Mouse (Mus musculus) liver, embryonic 16.5 days (tissue): ENCODE results near the gene Klhl26. TPM values are rescaled to one million over a fixed set of nuclear protein-coding genes. Genes with fewer than 3 reads are reported as not detected.

Experiments
- ATAC-seq: fragments of 200-750 bp; cut with Nextera tagmentation; 2 replicates; pipeline ENCODE4 v1.8.0; 2017; ENCODE audit warnings: low read depth, mild to moderate bottlenecking, moderate number of reproducible peaks, moderate library complexity
- H3K27ac ChIP-seq: fragments of 300-500 bp; sonication (generic); 2 replicates; pipeline ENCODE4 v1.5.1; 2014; ENCODE audit warnings: mild to moderate bottlenecking, low read length
- H3K27me3 ChIP-seq: fragments of 300-500 bp; sonication (generic); 2 replicates; pipeline ENCODE4 v1.6.1; 2014; ENCODE audit warnings: low read depth, low read length, mixed read lengths; ENCODE audit not compliant: control insufficient read depth, insufficient read depth
- H3K36me3 ChIP-seq: fragments of 300-500 bp; sonication (generic); 2 replicates; pipeline ENCODE4 v1.6.1; 2014; ENCODE audit warnings: mild to moderate bottlenecking; ENCODE audit not compliant: control insufficient read depth, insufficient read depth
- H3K4me1 ChIP-seq: fragments of 300-500 bp; sonication (generic); 2 replicates; pipeline ENCODE4 v1.6.1; 2014; ENCODE audit warnings: low read depth, low read length, mixed read lengths; ENCODE audit not compliant: control insufficient read depth
- H3K4me2 ChIP-seq: fragments of 300-500 bp; sonication (generic); 2 replicates; pipeline ENCODE4 v1.6.1; 2014; ENCODE audit warnings: low read depth, low read length, mixed read lengths
- H3K4me3 ChIP-seq: fragments of 300-500 bp; sonication (generic); 2 replicates; pipeline ENCODE4 v1.5.1; 2014; ENCODE audit warnings: low read depth, mild to moderate bottlenecking, low read length
- H3K9ac ChIP-seq: fragments of 300-500 bp; sonication (generic); 2 replicates; pipeline ENCODE4 v1.6.1; 2014; ENCODE audit warnings: low read depth, low read length
- H3K9me3 ChIP-seq: fragments of 300-500 bp; sonication (generic); replicated peaks from 2 replicates; pipeline ENCODE4 v1.6.1; 2016; ENCODE audit warnings: low read length; ENCODE audit not compliant: control insufficient read depth
- WGBS: fragments of 180-500 bp; shearing (Covaris S2); extraction: QIAGEN DNeasy Blood & Tissue Kit; methylation state at CpG from one replicate; pipeline ENCODE4 v1.1.7; 2014; ENCODE audit not compliant: insufficient replicate concordance; 5-methylcytosine and 5-hydroxymethylcytosine counted together
- polyA plus RNA-seq: library from polyadenylated mRNA; unstranded; fragments of >200 nt; fragmentation: Nextera tagmentation; extraction: Ambion mirVana; gene quantifications from 2 replicates; pipeline ENCODE4 v1.2.1, GENCODE M21; 2015

Gene Klhl26
- polyA plus RNA-seq, result 5.6 and 7.1 TPM in 2 replicates

- Histone ChIP-seq H3K9ac (peak within 1 kb of the TSS; percentile 97), H3K9me3 (no peaks in the 10 kb centered on the region), H3K27ac (peak within 1 kb of the TSS; percentile 84), H3K36me3 (no peaks in the 10 kb centered on the region), H3K4me1 (peaks cover 26% of the 10 kb centered on the region), H3K4me3 (peak within 1 kb of the TSS; percentile 80), H3K27me3 (peaks cover 13% of the 10 kb centered on the region), H3K4me2 (peak within 1 kb of the TSS; percentile 90)
- ATAC-seq, result peak; percentile 90
- under 1% methylated on average over 53 of the region's 53 CpGs for WGBS
Observed at GRCm38 (mm10) chr8:70476333-70477268, at the start of gene Klhl26. Gene Klhl26 (minus strand): TSS chr8:70476968.

DNA sequence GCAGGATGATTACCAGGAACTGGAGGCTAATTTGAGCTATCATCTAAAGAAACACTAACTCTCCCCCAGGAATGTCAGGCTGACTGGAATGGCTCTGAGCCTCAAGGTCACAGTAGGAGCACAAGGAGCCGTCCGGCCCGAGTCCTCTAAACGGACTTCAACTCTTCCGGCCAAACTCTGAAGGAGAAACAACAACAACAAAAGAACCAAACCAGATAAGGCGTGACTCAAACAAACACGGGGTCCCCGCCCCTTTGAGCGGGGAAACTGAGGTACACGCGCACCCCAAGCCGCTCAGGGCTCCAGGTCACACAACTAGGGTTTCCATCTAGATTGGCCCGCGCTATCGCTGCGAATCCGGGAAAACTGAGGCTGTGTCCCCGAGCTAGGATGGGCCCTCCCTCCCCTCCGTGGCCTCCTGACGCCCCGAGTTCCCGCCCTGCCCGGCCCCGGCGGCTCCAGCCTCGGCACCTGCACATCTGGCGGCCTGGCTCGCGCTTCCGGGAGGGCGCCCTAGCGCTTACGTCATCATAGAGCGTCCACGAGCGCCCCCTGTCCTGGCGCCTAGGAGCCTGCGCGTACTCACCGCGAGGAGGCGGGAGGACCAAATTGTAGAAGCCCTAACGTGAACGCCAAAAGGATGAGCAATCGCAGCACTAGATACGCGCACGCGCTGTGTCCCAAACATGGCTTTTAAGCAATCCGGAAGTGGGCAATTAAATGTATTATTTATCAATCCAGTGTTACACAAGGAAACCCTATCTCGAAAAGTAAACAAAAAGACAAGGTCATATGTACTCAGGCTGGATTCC is 46.0 kb upstream of the Klhl26 start:
- H3K27ac ChIP-seq, result peak overlapping the region; percentile 92
- no peaks in the 10 kb centered on the region for H3K27me3 ChIP-seq
- under 1% methylated on average over 51 of the region's 51 CpGs for WGBS
- H3K9ac ChIP-seq, result peak overlapping the region; percentile 89
- H3K9me3 ChIP-seq, result no peaks in the 10 kb centered on the region
- peak overlapping the region; percentile 86 for H3K4me2 ChIP-seq
- peak overlapping the region; percentile 84 for H3K4me3 ChIP-seq
- H3K36me3 ChIP-seq, result peaks cover 7% of the 10 kb centered on the region
- H3K4me1 ChIP-seq, result peaks cover 24% of the 10 kb centered on the region
- ATAC-seq, result peak; percentile 83

- H3K27me3 ChIP-seq, result no peaks in the 10 kb centered on the region
- H3K4me1 ChIP-seq, result peaks cover 14% of the 10 kb centered on the region
- peaks cover 7% of the 10 kb centered on the region for H3K36me3 ChIP-seq
- no peaks in the 10 kb centered on the region for H3K9me3 ChIP-seq
- ATAC-seq, result no peak
- WGBS, result 40% methylated on average over 2 of the region's 2 CpGs
- no peak overlapping the region for H3K4me3 ChIP-seq
- no peak overlapping the region for H3K4me2 ChIP-seq
- no peak overlapping the region for H3K27ac ChIP-seq
- no peak overlapping the region for H3K9ac ChIP-seq
Observed at GRCm38 (mm10) chr8:70519606-70520005, 42.8 kb upstream of the Klhl26 start.

DNA sequence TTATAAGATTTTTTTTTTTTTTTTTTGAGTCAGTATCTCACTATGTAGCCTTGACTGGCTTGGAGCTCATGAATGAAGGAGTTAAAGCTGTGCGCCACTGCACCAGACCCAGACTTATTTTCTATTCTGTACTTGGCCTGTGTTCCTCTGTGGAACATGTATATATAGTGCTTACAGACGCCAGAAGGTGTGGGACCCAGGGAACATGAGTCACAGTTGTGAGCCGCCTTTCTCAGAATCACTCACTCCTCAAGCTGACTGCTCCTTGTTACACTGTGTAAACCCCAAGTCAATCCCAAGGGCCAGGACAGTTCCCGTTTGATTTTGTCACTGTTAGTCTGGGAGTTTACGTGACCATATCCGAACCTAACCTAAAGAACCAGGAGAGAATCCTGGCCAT is 42.3 kb upstream of the Klhl26 start:
- 75% methylated on average over 6 of the region's 6 CpGs for WGBS
- H3K36me3 ChIP-seq, result peaks cover 11% of the 10 kb centered on the region
- H3K4me1 ChIP-seq, result peaks cover 14% of the 10 kb centered on the region
- H3K4me3 ChIP-seq, result no peak overlapping the region
- H3K27ac ChIP-seq, result no peak overlapping the region
- no peaks in the 10 kb centered on the region for H3K9me3 ChIP-seq
- H3K27me3 ChIP-seq, result no peaks in the 10 kb centered on the region
- ATAC-seq, result no peak
- no peak overlapping the region for H3K9ac ChIP-seq
- H3K4me2 ChIP-seq, result no peak overlapping the region

- Histone ChIP-seq H3K27ac (no peak overlapping the region), H3K4me2 (no peak overlapping the region), H3K9me3 (no peaks in the 10 kb centered on the region), H3K36me3 (peaks cover 17% of the 10 kb centered on the region), H3K9ac (no peak overlapping the region), H3K27me3 (no peaks in the 10 kb centered on the region), H3K4me1 (peaks cover 8% of the 10 kb centered on the region), H3K4me3 (no peak overlapping the region)
- WGBS, result 79% methylated on average over 10 of the region's 10 CpGs
- ATAC-seq, result no peak
Observed at GRCm38 (mm10) chr8:70517940-70518643, 41.3 kb upstream of the Klhl26 start.

GRCm38 (mm10) chr8:70513441-70513840 is 36.7 kb upstream of the Klhl26 start:
- Histone ChIP-seq H3K36me3 (peaks cover 15% of the 10 kb centered on the region), H3K27ac (no peak overlapping the region), H3K4me2 (no peak overlapping the region), H3K4me3 (no peak overlapping the region), H3K4me1 (peaks cover 25% of the 10 kb centered on the region), H3K27me3 (no peaks in the 10 kb centered on the region), H3K9ac (no peak overlapping the region), H3K9me3 (no peaks in the 10 kb centered on the region)
- WGBS, result 72% methylated on average over 2 of the region's 2 CpGs
- ATAC-seq, result no peak

GRCm38 (mm10) chr8:70512253-70512903 is 35.6 kb upstream of the Klhl26 start:
- ATAC-seq, result no peak
- Histone ChIP-seq H3K4me3 (no peak overlapping the region), H3K4me1 (peaks cover 26% of the 10 kb centered on the region), H3K4me2 (peak overlapping the region; percentile 76), H3K9me3 (no peaks in the 10 kb centered on the region), H3K27ac (peak overlapping the region; percentile 99), H3K36me3 (peaks cover 23% of the 10 kb centered on the region), H3K9ac (no peak overlapping the region), H3K27me3 (no peaks in the 10 kb centered on the region)
- WGBS, result 62% methylated on average over 11 of the region's 11 CpGs

DNA sequence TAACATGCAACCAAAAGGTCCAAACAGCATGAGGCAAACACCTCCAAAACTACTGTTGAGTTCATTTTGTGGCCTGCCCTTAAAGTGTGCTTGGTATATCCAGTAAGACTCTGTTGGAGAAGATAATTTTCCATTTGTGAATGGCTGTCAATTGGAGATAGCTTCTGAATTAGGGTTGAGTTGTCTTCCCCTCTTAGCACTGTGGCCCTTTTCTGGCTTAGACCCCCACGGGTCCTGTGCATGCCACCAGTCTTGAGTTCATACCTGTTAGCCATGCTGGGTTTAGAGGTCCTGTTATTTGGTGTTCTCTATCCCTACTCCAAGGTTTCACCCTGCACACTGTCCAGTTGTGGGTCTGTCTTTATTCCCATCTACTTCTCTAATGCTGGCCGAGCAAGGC is 35.0 kb upstream of the Klhl26 start:
- Histone ChIP-seq H3K4me3 (peak overlapping the region; percentile 99), H3K36me3 (peaks cover 27% of the 10 kb centered on the region), H3K27me3 (no peaks in the 10 kb centered on the region), H3K4me1 (peaks cover 29% of the 10 kb centered on the region), H3K4me2 (peak overlapping the region; percentile 76), H3K9me3 (no peaks in the 10 kb centered on the region), H3K9ac (peak overlapping the region; percentile 99; the same call in 1 of the 2 replicates), H3K27ac (peak overlapping the region; percentile 99)
- WGBS, result 69% methylated on average over 2 of the region's 2 CpGs
- ATAC-seq, result no peak
